Comparison of ENCODE assay signal across 15 mouse cellular contexts in the genomic region with DNA sequence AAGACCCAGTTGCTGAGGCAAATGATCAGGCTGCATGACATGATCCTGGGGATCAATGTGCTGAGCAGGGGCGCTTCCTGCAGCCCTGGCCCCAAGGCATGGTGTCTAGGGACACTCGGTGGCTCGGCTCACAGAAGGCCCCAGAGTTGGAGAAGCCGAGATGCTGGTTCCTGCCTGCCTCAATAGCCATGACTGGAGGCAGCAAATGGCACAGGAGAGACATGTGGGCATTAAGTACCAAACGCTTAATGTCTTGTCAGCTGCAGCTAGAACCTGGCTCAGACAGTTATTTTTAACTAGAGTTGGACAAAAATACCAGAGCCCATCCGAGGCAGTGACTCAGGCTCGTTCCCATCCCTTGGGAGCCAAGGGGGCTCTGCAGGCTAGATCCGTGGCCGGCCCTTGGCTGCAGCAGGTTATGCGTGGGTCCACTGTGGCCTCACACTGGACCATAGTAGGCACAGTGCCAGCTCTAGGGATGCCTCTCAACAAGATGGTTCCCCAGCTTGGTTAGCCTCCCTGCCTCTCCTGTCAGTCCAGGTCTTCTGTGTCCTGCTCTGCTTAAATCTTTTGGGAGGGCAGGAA. TPM values are rescaled to one million over a fixed set of nuclear protein-coding genes. Genes with fewer than 3 reads are reported as not detected.
A peak's percentile ranks its signal among the peaks of the same experiment; 100 is the strongest.
DNase-seq lines count a peak whose midpoint lies in the region; ATAC-seq and TF ChIP-seq lines count a peak whose summit lies in the region.
"Had no signal": no experiment of that assay in that cellular context is flagged by ENCODE, and none has a peak within 500 bp of the region (broad histone marks: within the 10 kb centered on the region; RNA-seq: fewer than 3 reads in every experiment).

No protein-coding gene starts in this region.

- peak; percentile 20 to 37 for DNase-seq in cerebellum, adult 18-20 months
- no peak for DNase-seq in cerebellum, postnatal 4 days (ENCODE audit: low spot score in 2 of 2)
- no peak for DNase-seq in hindbrain, postnatal 0 days (ENCODE audit: low spot score)
- peak; percentile 73 for DNase-seq in 3T3-L1 (ENCODE audit: low read depth, low spot score)
- DNase-seq in embryonic facial prominence, embryonic 14.5 days (ENCODE audit: low spot score) = peak; percentile 47
- no peak for DNase-seq in adrenal gland, adult (ENCODE audit: inconsistent age in 2 of 2, low spot score in 1 of 2)
- DNase-seq: heart, adult 2 months; heart, postnatal 36 days; kidney, adult 9 months; left cerebral cortex, postnatal 4 days; lung, postnatal 4 days; thymus, adult 18-20 months had no signal

- H3K36me3 ChIP-seq in hindbrain, postnatal 0 days (ENCODE audit: insufficient read depth, low read length) = no peaks in the 10 kb centered on the region
- no peaks in the 10 kb centered on the region for H3K36me3 ChIP-seq in hindbrain, embryonic 12.5 days
- no peaks in the 10 kb centered on the region for H3K36me3 ChIP-seq in embryonic facial prominence, embryonic 14.5 days (ENCODE audit: control insufficient read depth, insufficient read depth, low read length)
- no peaks in the 10 kb centered on the region for H3K36me3 ChIP-seq in kidney, embryonic 14.5 days (ENCODE audit: control insufficient read depth, insufficient read depth, low read length)

- H3K4me3 ChIP-seq in hindbrain, postnatal 0 days (ENCODE audit: low read length) = no peak overlapping the region
- no peak overlapping the region for H3K4me3 ChIP-seq in hindbrain, embryonic 12.5 days
- H3K4me3 ChIP-seq in embryonic facial prominence, embryonic 14.5 days (ENCODE audit: low read depth, low read length) = no peak overlapping the region
- no peak overlapping the region for H3K4me3 ChIP-seq in kidney, embryonic 14.5 days (ENCODE audit: low read length)
- H3K4me3 ChIP-seq: erythroblast, embryonic 14.5 days; heart, adult 2 months had no signal

- no peak overlapping the region for H3K4me2 ChIP-seq in hindbrain, postnatal 0 days (ENCODE audit: low read depth, low read length)
- H3K4me2 ChIP-seq in hindbrain, embryonic 12.5 days (replicated peaks) = no peak overlapping the region
- H3K4me2 ChIP-seq in embryonic facial prominence, embryonic 14.5 days (ENCODE audit: low read depth, low read length) = no peak overlapping the region
- H3K4me2 ChIP-seq in kidney, embryonic 14.5 days (replicated peaks; ENCODE audit: low read depth, low read length) = no peak overlapping the region

- no peaks in the 10 kb centered on the region for H3K9me3 ChIP-seq in hindbrain, postnatal 0 days (ENCODE audit: low read length)
- H3K9me3 ChIP-seq in hindbrain, embryonic 12.5 days (replicated peaks) = no peaks in the 10 kb centered on the region
- no peaks in the 10 kb centered on the region for H3K9me3 ChIP-seq in embryonic facial prominence, embryonic 14.5 days (ENCODE audit: control insufficient read depth, low read length)
- H3K9me3 ChIP-seq in kidney, embryonic 14.5 days (ENCODE audit: control insufficient read depth, low read length) = no peaks in the 10 kb centered on the region

- peak overlapping the region; percentile 82; the same call in 1 of the 2 replicates for H3K27ac ChIP-seq in hindbrain, postnatal 0 days
- H3K27ac ChIP-seq in hindbrain, embryonic 12.5 days = no peak overlapping the region
- no peak overlapping the region for H3K27ac ChIP-seq in embryonic facial prominence, embryonic 14.5 days (replicated peaks; ENCODE audit: low read depth, low read length)
- H3K27ac ChIP-seq in kidney, embryonic 14.5 days (ENCODE audit: low read depth, low read length) = no peak overlapping the region
- H3K27ac ChIP-seq: heart, adult 2 months had no signal

- no peaks in the 10 kb centered on the region for H3K27me3 ChIP-seq in hindbrain, postnatal 0 days (ENCODE audit: insufficient read depth, low read length)
- peaks cover 10% of the 10 kb centered on the region; the same call in 1 of the 2 replicates for H3K27me3 ChIP-seq in hindbrain, embryonic 12.5 days
- no peaks in the 10 kb centered on the region for H3K27me3 ChIP-seq in embryonic facial prominence, embryonic 14.5 days (replicated peaks; ENCODE audit: control insufficient read depth, insufficient read depth, low read length)
- no peaks in the 10 kb centered on the region for H3K27me3 ChIP-seq in kidney, embryonic 14.5 days (ENCODE audit: control insufficient read depth, insufficient read depth, low read length)

- ATAC-seq in hindbrain, postnatal 0 days = no peak
- ATAC-seq in hindbrain, embryonic 12.5 days (ENCODE audit: low FRiP score) = no peak
- ATAC-seq in embryonic facial prominence, embryonic 14.5 days (ENCODE audit: low read depth) = no peak
- ATAC-seq in kidney, embryonic 14.5 days (ENCODE audit: low FRiP score, low TSS enrichment) = no peak

- no peak overlapping the region for H3K9ac ChIP-seq in hindbrain, postnatal 0 days (replicated peaks; ENCODE audit: low read length)
- no peak overlapping the region for H3K9ac ChIP-seq in hindbrain, embryonic 12.5 days
- H3K9ac ChIP-seq in embryonic facial prominence, embryonic 14.5 days (ENCODE audit: low read depth, low read length) = no peak overlapping the region
- no peak overlapping the region for H3K9ac ChIP-seq in kidney, embryonic 14.5 days (ENCODE audit: low read depth, low read length)

- peaks cover 50% of the 10 kb centered on the region for H3K4me1 ChIP-seq in hindbrain, postnatal 0 days (ENCODE audit: insufficient read depth, low read length)
- H3K4me1 ChIP-seq in hindbrain, embryonic 12.5 days = peaks cover 73% of the 10 kb centered on the region
- H3K4me1 ChIP-seq in embryonic facial prominence, embryonic 14.5 days (ENCODE audit: control insufficient read depth, insufficient read depth, low read length) = peaks cover 15% of the 10 kb centered on the region
- peaks cover 14% of the 10 kb centered on the region for H3K4me1 ChIP-seq in kidney, embryonic 14.5 days (ENCODE audit: control insufficient read depth, insufficient read depth, low read length)

- WGBS in hindbrain, postnatal 0 days = 64% methylated on average over 10 of the region's 10 CpGs
- 83% methylated on average over 10 of the region's 10 CpGs for WGBS in hindbrain, embryonic 12.5 days
- 66% methylated on average over 10 of the region's 10 CpGs for WGBS in embryonic facial prominence, embryonic 14.5 days
- WGBS in kidney, embryonic 14.5 days = 74% methylated on average over 10 of the region's 10 CpGs

- no peak for TF ChIP-seq CTCF in hindbrain, postnatal 0 days (IDR thresholded peaks at IDR 0.05; ENCODE audit: low read depth)

RNA-seq across cellular contexts. Expression of gene Cdk5r1, which starts 8.9 kb away (rescaled TPM):
- total RNA-seq in hindbrain, postnatal 0 days (2014; rRNA removed) = 355 and 367 TPM in 2 replicates
- polyA plus RNA-seq in hindbrain, postnatal 0 days (2015; fragmentation: Nextera tagmentation; extraction: Ambion mirVana) = 65.1 and 69.3 TPM in 2 replicates
- 76.3 and 77.3 TPM in 2 replicates for polyA plus RNA-seq in hindbrain, embryonic 12.5 days (2016; fragmentation: Nextera tagmentation; extraction: Ambion mirVana)
- 4.9 and 5.1 TPM in 2 replicates for polyA plus RNA-seq in embryonic facial prominence, embryonic 14.5 days (2014; fragmentation: Nextera tagmentation; extraction: Ambion mirVana)
- polyA plus RNA-seq in kidney, embryonic 14.5 days (2014; fragmentation: Nextera tagmentation; extraction: Ambion mirVana) = 0.84 and 1.6 TPM in 2 replicates

RNA-seq across cellular contexts. Expression of gene Psmd11, which starts 57.3 kb away (rescaled TPM):
- 31.2 and 35.1 TPM in 2 replicates for total RNA-seq in hindbrain, postnatal 0 days (2014; rRNA removed)
- polyA plus RNA-seq in hindbrain, postnatal 0 days (2015; fragmentation: Nextera tagmentation; extraction: Ambion mirVana) = 272 and 284 TPM in 2 replicates
- polyA plus RNA-seq in hindbrain, embryonic 12.5 days (2016; fragmentation: Nextera tagmentation; extraction: Ambion mirVana) = 316 and 330 TPM in 2 replicates
- polyA plus RNA-seq in embryonic facial prominence, embryonic 14.5 days (2014; fragmentation: Nextera tagmentation; extraction: Ambion mirVana) = 264 and 294 TPM in 2 replicates
- 300 and 337 TPM in 2 replicates for polyA plus RNA-seq in kidney, embryonic 14.5 days (2014; fragmentation: Nextera tagmentation; extraction: Ambion mirVana)

Comparison
In these comparisons a context has a peak if more than half of its experiments do, and no peak if none do; other contexts are left out.
1. DNase-seq: peak in cerebellum, adult 18-20 months (2 of 2), 3T3-L1 (single experiment) and embryonic facial prominence, embryonic 14.5 days (single experiment); none in cerebellum, postnatal 4 days (0 of 2), hindbrain, postnatal 0 days (single experiment) and adrenal gland, adult (0 of 2).
2. RNA of gene Cdk5r1, which starts 8.9 kb away (polyA plus RNA-seq): 76.3 to 77.3 TPM in hindbrain, embryonic 12.5 days and 65.1 to 69.3 TPM in hindbrain, postnatal 0 days; 4.9 to 5.1 TPM in embryonic facial prominence, embryonic 14.5 days and 0.84 to 1.6 TPM in kidney, embryonic 14.5 days; every median in the first group is over 10 times any median in the second.